Mouse (Mus musculus): Measurements from ENCODE around the gene Kifap3.

Kifap3 gene

GRCm38 (mm10) chr1:163873158-163873557, 93.8 kb downstream of the Kifap3 start:
- no peak for TF ChIP-seq GATA4 (IDR thresholded peaks at IDR 0.05; ENCODE audit: insufficient replicate concordance, low read length)

- no peak for TF ChIP-seq GATA4 (IDR thresholded peaks at IDR 0.05; ENCODE audit: insufficient replicate concordance, low read length)
Observed at GRCm38 (mm10) chr1:163889629-163890028, 110.2 kb downstream of the Kifap3 start.

GRCm38 (mm10) chr1:163893294-163893693, 113.9 kb downstream of the Kifap3 start:
- no peak for TF ChIP-seq GATA4 (IDR thresholded peaks at IDR 0.05; ENCODE audit: insufficient replicate concordance, low read length)

- TF ChIP-seq GATA4 (IDR thresholded peaks at IDR 0.05; ENCODE audit: insufficient replicate concordance, low read length), result no peak
Observed at GRCm38 (mm10) chr1:163893774-163894527, 114.6 kb downstream of the Kifap3 start.

GRCm38 (mm10) chr1:163898291-163898764, 118.9 kb downstream of the Kifap3 start:
- TF ChIP-seq GATA4 (IDR thresholded peaks at IDR 0.05; ENCODE audit: insufficient replicate concordance, low read length), result no peak

- TF ChIP-seq GATA4 (IDR thresholded peaks at IDR 0.05; ENCODE audit: insufficient replicate concordance, low read length), result no peak
Observed at GRCm38 (mm10) chr1:163899575-163899974, 120.2 kb downstream of the Kifap3 start.

- TF ChIP-seq GATA4 (IDR thresholded peaks at IDR 0.05; ENCODE audit: insufficient replicate concordance, low read length), result no peak
Observed at GRCm38 (mm10) chr1:163900168-163900567, 120.8 kb downstream of the Kifap3 start.

GRCm38 (mm10) chr1:163903411-163903810, 124.0 kb downstream of the Kifap3 start:
- TF ChIP-seq GATA4 (IDR thresholded peaks at IDR 0.05; ENCODE audit: insufficient replicate concordance, low read length), result no peak

GRCm38 (mm10) chr1:163907007-163907811, 127.8 kb downstream of the Kifap3 start:
- TF ChIP-seq GATA4 (IDR thresholded peaks at IDR 0.05; ENCODE audit: insufficient replicate concordance, low read length), result no peak

- no peak for TF ChIP-seq GATA4 (IDR thresholded peaks at IDR 0.05; ENCODE audit: insufficient replicate concordance, low read length)
Observed at GRCm38 (mm10) chr1:163908389-163908788, 129.0 kb downstream of the Kifap3 start.

- TF ChIP-seq GATA4 (IDR thresholded peaks at IDR 0.05; ENCODE audit: insufficient replicate concordance, low read length), result no peak
Observed at GRCm38 (mm10) chr1:163910343-163910742, 131.0 kb downstream of the Kifap3 start.

- TF ChIP-seq GATA4 (IDR thresholded peaks at IDR 0.05; ENCODE audit: insufficient replicate concordance, low read length), result no peak
Observed at GRCm38 (mm10) chr1:163910785-163911184, 131.4 kb downstream of the Kifap3 start.

- TF ChIP-seq GATA4 (IDR thresholded peaks at IDR 0.05; ENCODE audit: insufficient replicate concordance, low read length), result no peak
Observed at GRCm38 (mm10) chr1:163911981-163912380, 132.6 kb downstream of the Kifap3 start.

GRCm38 (mm10) chr1:163917349-163918160, 138.2 kb downstream of the Kifap3 start:
- no peak for TF ChIP-seq GATA4 (IDR thresholded peaks at IDR 0.05; ENCODE audit: insufficient replicate concordance, low read length)

GRCm38 (mm10) chr1:163924093-163924492, 144.7 kb downstream of the Kifap3 start:
- no peak for TF ChIP-seq GATA4 (IDR thresholded peaks at IDR 0.05; ENCODE audit: insufficient replicate concordance, low read length)

Measured in liver, adult (tissue).